Mouse (Mus musculus): ENCODE data around the gene Get4. TPM values are rescaled to one million over a fixed set of nuclear protein-coding genes. Genes with fewer than 3 reads are reported as not detected.

The Get4 gene
- polyA plus RNA-seq, 1 experiment from 2014 or later = 208 TPM

DNA sequence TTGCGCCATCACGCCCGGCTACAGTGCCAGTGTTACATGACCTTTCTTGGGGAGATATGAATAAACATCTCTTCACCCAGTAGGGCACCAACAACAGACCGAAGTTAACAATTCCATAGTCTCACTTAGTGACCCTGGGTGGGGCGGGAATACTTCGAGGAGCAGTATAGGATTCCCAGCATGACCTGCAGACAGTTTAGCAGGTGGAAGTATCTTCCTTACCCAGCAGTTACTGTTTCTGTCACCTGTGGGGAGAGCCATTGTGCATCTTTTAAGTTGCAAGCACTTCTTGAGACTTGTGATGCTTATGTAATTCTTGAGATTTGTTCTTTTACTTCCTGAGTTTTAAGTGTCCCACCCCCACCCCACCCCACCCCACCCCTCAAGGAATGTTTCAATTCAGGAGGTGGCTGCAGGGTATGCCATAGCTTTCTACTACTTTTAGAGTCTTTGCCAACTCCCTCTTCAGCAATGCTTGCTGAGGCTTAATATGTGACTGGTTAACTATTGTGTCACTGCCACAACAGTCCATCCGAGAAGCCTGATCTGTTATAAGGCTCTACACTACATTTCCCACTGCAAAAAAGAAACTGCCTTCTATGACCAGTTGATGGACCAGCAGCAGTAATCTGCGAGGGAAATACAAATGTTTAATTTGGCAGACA, 6.4 kb downstream of the Get4 start:
- Histone ChIP-seq H3K4me3 (ENCODE audit: low read depth, low read length) (no peak overlapping the region), H3K9me3 (ENCODE audit: control insufficient read depth, low read length) (no peaks in the 10 kb centered on the region), H3K9ac (ENCODE audit: low read depth, low read length) (no peak overlapping the region), H3K27me3 (replicated peaks; ENCODE audit: control insufficient read depth, insufficient read depth, low read length) (no peaks in the 10 kb centered on the region), H3K4me1 (replicated peaks; ENCODE audit: control insufficient read depth, insufficient read depth, low read length) (peaks cover 41% of the 10 kb centered on the region), H3K4me2 (no peak overlapping the region), H3K36me3 (ENCODE audit: control insufficient read depth, insufficient read depth, low read length) (peaks cover 32% of the 10 kb centered on the region), H3K27ac (ENCODE audit: low read depth, low read length) (no peak overlapping the region)
- DNase-seq (ENCODE audit: low spot score) = no peak
- ATAC-seq (replicated peaks; ENCODE audit: low FRiP score) = no peak
- WGBS = 92% methylated on average over 8 of the region's 8 CpGs

- peaks cover 44% of the 10 kb centered on the region for H3K36me3 ChIP-seq (ENCODE audit: control insufficient read depth, insufficient read depth, low read length)
- DNase-seq (ENCODE audit: low spot score) (no peak), ATAC-seq (replicated peaks; ENCODE audit: low FRiP score) (no peak)
- H3K9ac ChIP-seq (ENCODE audit: low read depth, low read length) = no peak overlapping the region
- no peak overlapping the region for H3K4me2 ChIP-seq
- peaks cover 29% of the 10 kb centered on the region for H3K4me1 ChIP-seq (replicated peaks; ENCODE audit: control insufficient read depth, insufficient read depth, low read length)
- H3K9me3 ChIP-seq (ENCODE audit: control insufficient read depth, low read length) = no peaks in the 10 kb centered on the region
- no peak overlapping the region for H3K27ac ChIP-seq (ENCODE audit: low read depth, low read length)
- no peak overlapping the region for H3K4me3 ChIP-seq (ENCODE audit: low read depth, low read length)
- H3K27me3 ChIP-seq (replicated peaks; ENCODE audit: control insufficient read depth, insufficient read depth, low read length) = no peaks in the 10 kb centered on the region
- 80% methylated on average over 5 of the region's 5 CpGs for whole genome bisulfite sequencing
Observed at GRCm38 (mm10) chr5:139259853-139260252, 7.7 kb downstream of the Get4 start.

- H3K9ac ChIP-seq (ENCODE audit: low read depth, low read length) = no peak overlapping the region
- H3K4me3 ChIP-seq (ENCODE audit: low read depth, low read length) = no peak overlapping the region
- no peak overlapping the region for H3K4me2 ChIP-seq
- no peaks in the 10 kb centered on the region for H3K9me3 ChIP-seq (ENCODE audit: control insufficient read depth, low read length)
- H3K27ac ChIP-seq (ENCODE audit: low read depth, low read length) = no peak overlapping the region
- peaks cover 17% of the 10 kb centered on the region for H3K4me1 ChIP-seq (replicated peaks; ENCODE audit: control insufficient read depth, insufficient read depth, low read length)
- ATAC-seq (replicated peaks; ENCODE audit: low FRiP score) (no peak), DNase-seq (ENCODE audit: low spot score) (no peak)
- WGBS = 89% methylated on average over 4 of the region's 4 CpGs
- no peaks in the 10 kb centered on the region for H3K27me3 ChIP-seq (replicated peaks; ENCODE audit: control insufficient read depth, insufficient read depth, low read length)
- peaks cover 55% of the 10 kb centered on the region for H3K36me3 ChIP-seq (ENCODE audit: control insufficient read depth, insufficient read depth, low read length)
Observed at GRCm38 (mm10) chr5:139261403-139261802, 9.3 kb downstream of the Get4 start.

GRCm38 (mm10) chr5:139267661-139268060, 15.5 kb downstream of the Get4 start:
- Histone ChIP-seq H3K4me2 (no peak overlapping the region), H3K27ac (ENCODE audit: low read depth, low read length) (no peak overlapping the region), H3K4me1 (replicated peaks; ENCODE audit: control insufficient read depth, insufficient read depth, low read length) (0 out of 2 replicates have a peak, but pooled peaks cover 3% of the 10 kb centered on the region), H3K9ac (ENCODE audit: low read depth, low read length) (no peak overlapping the region), H3K27me3 (replicated peaks; ENCODE audit: control insufficient read depth, insufficient read depth, low read length) (no peaks in the 10 kb centered on the region), H3K36me3 (ENCODE audit: control insufficient read depth, insufficient read depth, low read length) (peaks cover 58% of the 10 kb centered on the region), H3K4me3 (ENCODE audit: low read depth, low read length) (no peak overlapping the region), H3K9me3 (ENCODE audit: control insufficient read depth, low read length) (no peaks in the 10 kb centered on the region)
- no peak for DNase-seq (ENCODE audit: low spot score)
- no peak for ATAC-seq (replicated peaks; ENCODE audit: low FRiP score)
- WGBS = 92% methylated on average over 4 of the region's 4 CpGs

- peaks cover 31% of the 10 kb centered on the region for H3K36me3 ChIP-seq (ENCODE audit: control insufficient read depth, insufficient read depth, low read length)
- ATAC-seq (replicated peaks; ENCODE audit: low FRiP score) (no peak), DNase-seq (ENCODE audit: low spot score) (no peak)
- no peak overlapping the region for H3K27ac ChIP-seq (ENCODE audit: low read depth, low read length)
- H3K4me3 ChIP-seq (ENCODE audit: low read depth, low read length) = no peak overlapping the region
- no peak overlapping the region for H3K4me2 ChIP-seq
- WGBS = 80% methylated on average over 16 of the region's 16 CpGs
- H3K9me3 ChIP-seq (ENCODE audit: control insufficient read depth, low read length) = no peaks in the 10 kb centered on the region
- no peak overlapping the region for H3K9ac ChIP-seq (ENCODE audit: low read depth, low read length)
- no peaks in the 10 kb centered on the region for H3K27me3 ChIP-seq (replicated peaks; ENCODE audit: control insufficient read depth, insufficient read depth, low read length)
- 0 out of 2 replicates have a peak, but pooled peaks cover 3% of the 10 kb centered on the region for H3K4me1 ChIP-seq (replicated peaks; ENCODE audit: control insufficient read depth, insufficient read depth, low read length)
Observed at GRCm38 (mm10) chr5:139270806-139271521, 18.8 kb downstream of the Get4 start.

DNA sequence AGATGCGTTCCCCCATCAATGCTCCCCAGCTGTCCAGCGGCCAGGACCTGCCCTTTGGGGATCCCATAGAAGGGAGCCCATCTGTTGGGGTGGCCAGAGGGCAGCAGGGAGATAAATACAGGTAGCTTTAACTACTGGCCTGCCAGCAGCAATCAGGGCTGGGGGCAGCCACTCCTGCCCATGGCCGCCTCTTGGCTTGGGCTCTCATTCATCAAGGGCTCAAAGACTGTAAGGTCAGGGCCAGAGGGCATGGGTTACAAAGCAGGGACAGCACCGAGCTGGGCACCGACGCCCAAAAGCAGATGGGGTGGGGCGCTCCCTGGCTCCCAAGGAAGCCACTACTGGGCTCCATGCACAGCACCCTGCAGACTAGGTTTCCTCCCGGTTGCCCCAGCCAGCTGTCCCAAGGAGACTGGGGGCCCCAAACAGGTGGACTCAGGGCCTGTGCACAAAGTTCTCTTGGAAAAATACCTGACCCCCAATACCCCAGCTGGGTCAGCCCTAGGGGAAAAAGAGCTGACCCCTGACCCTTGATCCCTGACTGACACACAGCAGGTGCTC, 19.9 kb downstream of the Get4 start:
- DNase-seq (ENCODE audit: low spot score) (no peak), ATAC-seq (replicated peaks; ENCODE audit: low FRiP score) (0 out of 2 replicates have a peak, but pooled peaks have one; percentile 6)
- Histone ChIP-seq H3K4me3 (ENCODE audit: low read depth, low read length) (no peak overlapping the region), H3K27ac (ENCODE audit: low read depth, low read length) (no peak overlapping the region), H3K9me3 (ENCODE audit: control insufficient read depth, low read length) (no peaks in the 10 kb centered on the region), H3K4me1 (replicated peaks; ENCODE audit: control insufficient read depth, insufficient read depth, low read length) (0 out of 2 replicates have a peak, but pooled peaks cover 3% of the 10 kb centered on the region), H3K9ac (ENCODE audit: low read depth, low read length) (no peak overlapping the region), H3K27me3 (replicated peaks; ENCODE audit: control insufficient read depth, insufficient read depth, low read length) (no peaks in the 10 kb centered on the region), H3K36me3 (ENCODE audit: control insufficient read depth, insufficient read depth, low read length) (peaks cover 21% of the 10 kb centered on the region), H3K4me2 (no peak overlapping the region)
- WGBS = 69% methylated on average over 8 of the region's 8 CpGs

DNA sequence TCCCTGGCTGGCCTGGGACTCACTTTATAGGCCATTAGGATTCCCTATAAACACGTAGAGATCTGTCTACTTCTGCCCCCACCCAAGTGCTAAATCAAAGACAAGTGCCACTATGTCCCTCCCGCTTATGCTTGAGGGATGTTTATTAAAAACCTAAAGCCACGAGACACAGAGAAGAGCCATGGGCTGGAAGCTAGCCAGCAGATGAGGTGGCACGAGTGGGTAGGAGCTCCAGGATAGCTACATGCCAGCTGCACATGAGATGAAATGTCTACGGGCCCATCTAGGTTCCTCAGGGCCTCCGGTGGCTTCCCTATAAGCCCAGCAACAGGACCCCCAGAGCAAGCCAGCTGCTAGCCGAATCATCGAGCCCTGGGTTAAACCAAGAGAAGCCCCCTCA, 25.2 kb downstream of the Get4 start:
- Histone ChIP-seq H3K9ac (ENCODE audit: low read depth, low read length) (no peak overlapping the region), H3K36me3 (ENCODE audit: control insufficient read depth, insufficient read depth, low read length) (no peaks in the 10 kb centered on the region), H3K27me3 (replicated peaks; ENCODE audit: control insufficient read depth, insufficient read depth, low read length) (no peaks in the 10 kb centered on the region), H3K27ac (ENCODE audit: low read depth, low read length) (no peak overlapping the region), H3K4me2 (no peak overlapping the region), H3K4me1 (replicated peaks; ENCODE audit: control insufficient read depth, insufficient read depth, low read length) (no peaks in the 10 kb centered on the region), H3K9me3 (ENCODE audit: control insufficient read depth, low read length) (no peaks in the 10 kb centered on the region), H3K4me3 (ENCODE audit: low read depth, low read length) (no peak overlapping the region)
- DNase-seq (ENCODE audit: low spot score) (no peak), ATAC-seq (replicated peaks; ENCODE audit: low FRiP score) (no peak)
- 80% methylated on average over 8 of the region's 8 CpGs for WGBS

GRCm38 (mm10) chr5:139281373-139282112, 29.4 kb downstream of the Get4 start:
- Histone ChIP-seq H3K9ac (ENCODE audit: low read depth, low read length) (no peak overlapping the region), H3K36me3 (ENCODE audit: control insufficient read depth, insufficient read depth, low read length) (no peaks in the 10 kb centered on the region), H3K27me3 (replicated peaks; ENCODE audit: control insufficient read depth, insufficient read depth, low read length) (no peaks in the 10 kb centered on the region), H3K27ac (ENCODE audit: low read depth, low read length) (no peak overlapping the region), H3K9me3 (ENCODE audit: control insufficient read depth, low read length) (no peaks in the 10 kb centered on the region), H3K4me1 (replicated peaks; ENCODE audit: control insufficient read depth, insufficient read depth, low read length) (peaks cover 19% of the 10 kb centered on the region), H3K4me2 (no peak overlapping the region), H3K4me3 (ENCODE audit: low read depth, low read length) (no peak overlapping the region)
- DNase-seq (ENCODE audit: low spot score) (no peak), ATAC-seq (replicated peaks; ENCODE audit: low FRiP score) (no peak)
- 60% methylated on average over 10 of the region's 11 CpGs for WGBS
